Comparison of ENCODE assay signal across 10 mouse cellular contexts in genomic region chr8:12730780-12731179, GRCm38 (mm10). TPM values are rescaled to one million over a fixed set of nuclear protein-coding genes. Genes with fewer than 3 reads are reported as not detected.
DNase-seq lines count a peak whose midpoint lies in the region; ATAC-seq lines count a peak whose summit lies in the region.
"Had no signal": no experiment of that assay in that cellular context is flagged by ENCODE, and none has a peak within 500 bp of the region (broad histone marks: within the 10 kb centered on the region; RNA-seq: fewer than 3 reads in every experiment).

No protein-coding gene starts in this region.

- H3K9me3 ChIP-seq in kidney, embryonic 16.5 days (ENCODE audit: low read length), result no peaks in the 10 kb centered on the region
- H3K9me3 ChIP-seq: stomach, embryonic 15.5 days had no signal

- WGBS in kidney, embryonic 16.5 days, result 45% methylated on average over 5 of the region's 5 CpGs

- H3K4me2 ChIP-seq in kidney, embryonic 16.5 days (replicated peaks; ENCODE audit: low read depth, low read length), result no peak overlapping the region
- H3K4me2 ChIP-seq: stomach, embryonic 15.5 days had no signal

- H3K9ac ChIP-seq in kidney, embryonic 16.5 days (replicated peaks; ENCODE audit: low read length), result no peak overlapping the region
- H3K9ac ChIP-seq: stomach, embryonic 15.5 days had no signal

- no peak for ATAC-seq in kidney, embryonic 16.5 days (ENCODE audit: low FRiP score, low TSS enrichment)
- ATAC-seq in CD4-positive, CD25-positive, alpha-beta regulatory T cell, adult 4 months, result no peak

- H3K4me1 ChIP-seq in kidney, embryonic 16.5 days (ENCODE audit: insufficient read depth, low read length), result peaks cover 6% of the 10 kb centered on the region; the same call in 1 of the 2 replicates
- H3K4me1 ChIP-seq: stomach, embryonic 15.5 days had no signal

- no peaks in the 10 kb centered on the region for H3K36me3 ChIP-seq in kidney, embryonic 16.5 days (ENCODE audit: insufficient read depth, low read length)
- H3K36me3 ChIP-seq: stomach, embryonic 15.5 days had no signal

- no peak overlapping the region for H3K27ac ChIP-seq in kidney, embryonic 16.5 days (ENCODE audit: low read length)
- H3K27ac ChIP-seq: stomach, embryonic 15.5 days had no signal

- DNase-seq in kidney, adult 8-10 months, result peak; percentile 30 to 68
- peak; percentile 83 for DNase-seq in adrenal gland, postnatal 14 days
- peak; percentile 22 for DNase-seq in gastrocnemius, postnatal 10 days
- DNase-seq in lung, postnatal 4 days, result peak; percentile 84 to 92
- no peak for DNase-seq in cerebellum, adult 8-10 months
- DNase-seq in thymus, postnatal 36 days, result no peak
- DNase-seq: cerebellum, postnatal 14 days had no signal

- no peak overlapping the region for H3K4me3 ChIP-seq in kidney, embryonic 16.5 days (ENCODE audit: low read length)
- H3K4me3 ChIP-seq: stomach, embryonic 15.5 days had no signal

- H3K27me3 ChIP-seq in kidney, embryonic 16.5 days (ENCODE audit: insufficient read depth, low read length), result no peaks in the 10 kb centered on the region
- H3K27me3 ChIP-seq: stomach, embryonic 15.5 days had no signal

RNA-seq across cellular contexts. Expression of gene Atp11a, which starts 26.0 kb away (rescaled TPM):
- 14.4 and 18.5 TPM in 2 replicates for polyA plus RNA-seq in kidney, embryonic 16.5 days (2015; fragmentation: Nextera tagmentation; extraction: Ambion mirVana)
- total RNA-seq in adrenal gland, postnatal 14 days (2021), result 66.9 and 72.1 TPM in 2 replicates
- 10 to 100 TPM; 22.9 to 28.4 TPM for total RNA-seq in gastrocnemius, postnatal 10 days (2021)
- 1 to 10 TPM; 6.4 to 7.4 TPM for polyA plus RNA-seq in CD4-positive, CD25-positive, alpha-beta regulatory T cell, adult 4 months (2017; shearing (Covaris generic))

RNA-seq across cellular contexts. Expression of gene Tubgcp3, which starts 58.7 kb away (rescaled TPM):
- polyA plus RNA-seq in kidney, embryonic 16.5 days (2015; fragmentation: Nextera tagmentation; extraction: Ambion mirVana), result 49.0 and 52.2 TPM in 2 replicates
- total RNA-seq in adrenal gland, postnatal 14 days (2021), result 31.8 and 38.9 TPM in 2 replicates
- total RNA-seq in gastrocnemius, postnatal 10 days (2021), result 10 to 100 TPM; 10.6 to 13.9 TPM
- polyA plus RNA-seq in CD4-positive, CD25-positive, alpha-beta regulatory T cell, adult 4 months (2017; shearing (Covaris generic)), result 10 to 100 TPM; 43.9 to 71.5 TPM

Comparison
In these comparisons a context has a peak if more than half of its experiments do, and no peak if none do; other contexts are left out.
1. DNase-seq: peak in kidney, adult 8-10 months (2 of 2), adrenal gland, postnatal 14 days (single experiment), gastrocnemius, postnatal 10 days (single experiment) and lung, postnatal 4 days (2 of 2); none in cerebellum, adult 8-10 months (single experiment) and thymus, postnatal 36 days (0 of 2).